12 mouse cellular contexts compared by ENCODE assay signal in genomic region chr9:37021586-37022230, GRCm38 (mm10).
DNase-seq lines count a peak whose midpoint lies in the region; ATAC-seq and TF ChIP-seq lines count a peak whose summit lies in the region.
"Had no signal": no experiment of that assay in that cellular context is flagged by ENCODE, and none has a peak within 500 bp of the region (broad histone marks: within the 10 kb centered on the region; RNA-seq: fewer than 3 reads in every experiment).

No protein-coding gene starts in this region.

- 30% methylated on average over 3 of the region's 3 CpGs for WGBS in hindbrain, embryonic 10.5 days
- 23% methylated on average over 3 of the region's 3 CpGs for WGBS in hindbrain, postnatal 0 days
- 19% methylated on average over 3 of the region's 3 CpGs for WGBS in midbrain, embryonic 13.5 days

- no peak overlapping the region for H3K4me3 ChIP-seq in hindbrain, embryonic 10.5 days
- no peak overlapping the region for H3K4me3 ChIP-seq in hindbrain, postnatal 0 days (ENCODE audit: low read length)
- no peak overlapping the region for H3K4me3 ChIP-seq in ES-Bruce4 (ENCODE audit: low read depth, low read length)
- no peak overlapping the region for H3K4me3 ChIP-seq in midbrain, embryonic 13.5 days (replicated peaks)
- H3K4me3 ChIP-seq: embryonic facial prominence, embryonic 13.5 days; liver, embryonic 15.5 days had no signal

- no peaks in the 10 kb centered on the region for H3K9me3 ChIP-seq in hindbrain, embryonic 10.5 days
- H3K9me3 ChIP-seq in hindbrain, postnatal 0 days (ENCODE audit: low read length): no peaks in the 10 kb centered on the region
- H3K9me3 ChIP-seq in ES-Bruce4 (replicated peaks; ENCODE audit: control insufficient read depth, insufficient read depth, low read length, poor library complexity, severe bottlenecking): no peaks in the 10 kb centered on the region
- no peaks in the 10 kb centered on the region for H3K9me3 ChIP-seq in midbrain, embryonic 13.5 days
- H3K9me3 ChIP-seq: embryonic facial prominence, embryonic 13.5 days; liver, embryonic 15.5 days had no signal

- no peak for TF ChIP-seq POLR2A in ES-Bruce4 (IDR thresholded peaks at IDR 0.05; ENCODE audit: insufficient read depth, low read length)

- H3K27ac ChIP-seq in hindbrain, embryonic 10.5 days: peak overlapping the region; percentile 66
- H3K27ac ChIP-seq in hindbrain, postnatal 0 days: no peak overlapping the region
- peak overlapping the region; percentile 38; the same call in 1 of the 2 replicates for H3K27ac ChIP-seq in ES-Bruce4 (ENCODE audit: insufficient read depth, low read length)
- H3K27ac ChIP-seq in midbrain, embryonic 13.5 days: peak overlapping the region; percentile 71
- H3K27ac ChIP-seq: embryonic facial prominence, embryonic 13.5 days; liver, embryonic 15.5 days had no signal

- no peak overlapping the region for H3K4me2 ChIP-seq in hindbrain, postnatal 0 days (ENCODE audit: low read depth, low read length)
- no peak overlapping the region for H3K4me2 ChIP-seq in midbrain, embryonic 13.5 days (replicated peaks)
- H3K4me2 ChIP-seq: embryonic facial prominence, embryonic 13.5 days; liver, embryonic 15.5 days had no signal

- no peak for DNase-seq in hindbrain, embryonic 10.5 days (ENCODE audit: low spot score)
- DNase-seq in hindbrain, postnatal 0 days (ENCODE audit: low spot score): no peak
- peak; percentile 45 for DNase-seq in ZHBTc4 (ENCODE audit: low read depth, low spot score)
- DNase-seq in natural killer cell, adult 2 months (ENCODE audit: low spot score in 2 of 2): no peak
- DNase-seq in layer of hippocampus, adult 18-20 months (ENCODE audit: low spot score in 2 of 2): no peak
- DNase-seq: cerebellum, adult 8-10 months; heart, postnatal 14 days; kidney, postnatal 36 days had no signal

- peaks cover 42% of the 10 kb centered on the region for H3K4me1 ChIP-seq in hindbrain, embryonic 10.5 days (replicated peaks)
- no peaks in the 10 kb centered on the region; the same call in 1 of the 2 replicates for H3K4me1 ChIP-seq in hindbrain, postnatal 0 days (ENCODE audit: insufficient read depth, low read length)
- H3K4me1 ChIP-seq in ES-Bruce4 (ENCODE audit: control insufficient read depth, insufficient read depth, low read length): peaks cover 6% of the 10 kb centered on the region
- H3K4me1 ChIP-seq in midbrain, embryonic 13.5 days (replicated peaks): peaks cover 52% of the 10 kb centered on the region
- H3K4me1 ChIP-seq: liver, embryonic 15.5 days had no signal

- H3K36me3 ChIP-seq in hindbrain, embryonic 10.5 days: no peaks in the 10 kb centered on the region
- H3K36me3 ChIP-seq in hindbrain, postnatal 0 days (ENCODE audit: insufficient read depth, low read length): no peaks in the 10 kb centered on the region
- no peaks in the 10 kb centered on the region for H3K36me3 ChIP-seq in ES-Bruce4 (ENCODE audit: control insufficient read depth, insufficient read depth, low read length, poor library complexity, severe bottlenecking)
- H3K36me3 ChIP-seq in midbrain, embryonic 13.5 days: no peaks in the 10 kb centered on the region
- H3K36me3 ChIP-seq: embryonic facial prominence, embryonic 13.5 days; liver, embryonic 15.5 days had no signal

- no peak for TF ChIP-seq CTCF in hindbrain, postnatal 0 days (IDR thresholded peaks at IDR 0.05; ENCODE audit: low read depth)
- TF ChIP-seq CTCF in ES-Bruce4 (IDR thresholded peaks at IDR 0.05; ENCODE audit: low read depth, low read length): no peak

- no peak for TF ChIP-seq EP300 in ES-Bruce4 (IDR thresholded peaks at IDR 0.05; ENCODE audit: insufficient read depth, low read depth, low read length)

- no peaks in the 10 kb centered on the region for H3K27me3 ChIP-seq in hindbrain, embryonic 10.5 days (ENCODE audit: insufficient read depth, poor library complexity, severe bottlenecking)
- no peaks in the 10 kb centered on the region for H3K27me3 ChIP-seq in hindbrain, postnatal 0 days (ENCODE audit: insufficient read depth, low read length)
- H3K27me3 ChIP-seq in ES-Bruce4 (ENCODE audit: control insufficient read depth, insufficient read depth, low read length, poor library complexity, severe bottlenecking): no peaks in the 10 kb centered on the region
- no peaks in the 10 kb centered on the region for H3K27me3 ChIP-seq in midbrain, embryonic 13.5 days
- H3K27me3 ChIP-seq: embryonic facial prominence, embryonic 13.5 days; liver, embryonic 15.5 days had no signal

- no peak overlapping the region for H3K9ac ChIP-seq in hindbrain, postnatal 0 days (replicated peaks; ENCODE audit: low read length)
- H3K9ac ChIP-seq in ES-Bruce4 (ENCODE audit: low read depth, poor library complexity, severe bottlenecking): no peak overlapping the region
- H3K9ac ChIP-seq in midbrain, embryonic 13.5 days (replicated peaks): peak overlapping the region; percentile 37; the same call in 1 of the 2 replicates
- H3K9ac ChIP-seq: embryonic facial prominence, embryonic 13.5 days; liver, embryonic 15.5 days had no signal

- ATAC-seq in hindbrain, postnatal 0 days: no peak
- ATAC-seq in midbrain, embryonic 13.5 days: peak; percentile 59
